In genomic region chr19:7157734-7158133, GRCm38 (mm10) we compare ENCODE assay signal across 10 mouse cellular contexts. TPM values are rescaled to one million over a fixed set of nuclear protein-coding genes. Genes with fewer than 3 reads are reported as not detected.
A peak's percentile ranks its signal among the peaks of the same experiment; 100 is the strongest.
DNase-seq lines count a peak whose midpoint lies in the region; ATAC-seq and TF ChIP-seq lines count a peak whose summit lies in the region.
"Had no signal": no experiment of that assay in that cellular context is flagged by ENCODE, and none has a peak within 500 bp of the region (broad histone marks: within the 10 kb centered on the region; RNA-seq: fewer than 3 reads in every experiment).

No protein-coding gene starts in this region.

- H3K4me2 ChIP-seq in forebrain, embryonic 15.5 days (replicated peaks), result no peak overlapping the region
- no peak overlapping the region for H3K4me2 ChIP-seq in stomach, postnatal 0 days (replicated peaks; ENCODE audit: low read depth)

- no peaks in the 10 kb centered on the region for H3K9me3 ChIP-seq in forebrain, embryonic 15.5 days
- no peaks in the 10 kb centered on the region for H3K9me3 ChIP-seq in stomach, postnatal 0 days (ENCODE audit: control insufficient read depth, low read length)

- no peak for TF ChIP-seq EP300 in stomach, postnatal 0 days (optimal IDR thresholded peaks at IDR 0.05)

- 22% methylated on average over 14 of the region's 14 CpGs for WGBS in forebrain, embryonic 15.5 days
- 53% methylated on average over 14 of the region's 14 CpGs for WGBS in stomach, postnatal 0 days

- peak overlapping the region; percentile 18; the same call in 1 of the 2 replicates for H3K9ac ChIP-seq in forebrain, embryonic 15.5 days (replicated peaks)
- no peak overlapping the region for H3K9ac ChIP-seq in stomach, postnatal 0 days (ENCODE audit: low read length)

- no peak for TF ChIP-seq CTCF in stomach, postnatal 0 days (IDR thresholded peaks at IDR 0.05; ENCODE audit: low read depth)

- peak; percentile 52 to 66 for DNase-seq in kidney, postnatal 4 days
- no peak for DNase-seq in kidney, adult 8-10 months
- DNase-seq in mesoderm, embryonic 11.5 days (ENCODE audit: low read depth, low spot score), result peak; percentile 59
- peak; percentile 44 for DNase-seq in stomach, postnatal 0 days (ENCODE audit: low spot score)
- no peak for DNase-seq in gastrocnemius, adult 18-20 months (ENCODE audit: low spot score)
- no peak for DNase-seq in kidney, adult 11 months
- DNase-seq: heart, adult 18-20 months; left cerebral cortex, postnatal 4 days; lung, adult 2 months had no signal

- H3K27ac ChIP-seq in forebrain, embryonic 15.5 days (replicated peaks), result peak overlapping the region; percentile 35
- no peak overlapping the region for H3K27ac ChIP-seq in stomach, postnatal 0 days (replicated peaks)

- H3K27me3 ChIP-seq in forebrain, embryonic 15.5 days, result no peaks in the 10 kb centered on the region
- H3K27me3 ChIP-seq in stomach, postnatal 0 days (ENCODE audit: control insufficient read depth, insufficient read depth, low read length), result no peaks in the 10 kb centered on the region

- H3K4me1 ChIP-seq in forebrain, embryonic 15.5 days, result peaks cover 58% of the 10 kb centered on the region
- no peaks in the 10 kb centered on the region for H3K4me1 ChIP-seq in stomach, postnatal 0 days (replicated peaks; ENCODE audit: control insufficient read depth, insufficient read depth)

- no peak for ATAC-seq in forebrain, embryonic 15.5 days (replicated peaks)
- ATAC-seq in stomach, postnatal 0 days (ENCODE audit: low FRiP score, low TSS enrichment), result no peak

- no peak overlapping the region for H3K4me3 ChIP-seq in forebrain, embryonic 15.5 days
- no peak overlapping the region for H3K4me3 ChIP-seq in stomach, postnatal 0 days (ENCODE audit: low read depth, low read length)

- no peaks in the 10 kb centered on the region for H3K36me3 ChIP-seq in forebrain, embryonic 15.5 days
- H3K36me3 ChIP-seq in stomach, postnatal 0 days (ENCODE audit: control insufficient read depth, insufficient read depth, low read length), result no peaks in the 10 kb centered on the region

RNA-seq across cellular contexts. Expression of gene Otub1, which starts 48.4 kb away (rescaled TPM):
- 232 and 233 TPM in 2 replicates for polyA plus RNA-seq in forebrain, embryonic 15.5 days (2015; fragmentation: Nextera tagmentation; extraction: Ambion mirVana)
- 121 and 126 TPM in 2 replicates for polyA plus RNA-seq in stomach, postnatal 0 days (2015; fragmentation: Nextera tagmentation; extraction: Ambion mirVana)
- 10 to 100 TPM; 50.8 to 57.0 TPM for total RNA-seq in gastrocnemius, adult 18-20 months (2021)

RNA-seq across cellular contexts. Expression of gene Flrt1, which starts 52.2 kb away (rescaled TPM):
- 14.9 and 18.9 TPM in 2 replicates for polyA plus RNA-seq in forebrain, embryonic 15.5 days (2015; fragmentation: Nextera tagmentation; extraction: Ambion mirVana)
- polyA plus RNA-seq in stomach, postnatal 0 days (2015; fragmentation: Nextera tagmentation; extraction: Ambion mirVana), result 1.1 and 1.6 TPM in 2 replicates
- total RNA-seq in gastrocnemius, adult 18-20 months (2021), result 1 to 10 TPM; 1.1 to 1.9 TPM

RNA-seq across cellular contexts. Expression of gene Cox8a, which starts 59.7 kb away (rescaled TPM):
- 656 and 676 TPM in 2 replicates for polyA plus RNA-seq in forebrain, embryonic 15.5 days (2015; fragmentation: Nextera tagmentation; extraction: Ambion mirVana)
- 1,651 and 1,766 TPM in 2 replicates for polyA plus RNA-seq in stomach, postnatal 0 days (2015; fragmentation: Nextera tagmentation; extraction: Ambion mirVana)
- 100 to 1,000 TPM in 1 of 2 experiments, 10 to 100 TPM in 1; 72.3 to 102 TPM for total RNA-seq in gastrocnemius, adult 18-20 months (2021)

Comparison
In these comparisons a context has a peak if more than half of its experiments do, and no peak if none do; other contexts are left out.
1. DNase-seq: peak in kidney, postnatal 4 days (2 of 2), mesoderm, embryonic 11.5 days (single experiment) and stomach, postnatal 0 days (single experiment); none in kidney, adult 8-10 months (0 of 2), gastrocnemius, adult 18-20 months (single experiment) and kidney, adult 11 months (single experiment).